Mouse (Mus musculus) erythroblast, adult 5-6 weeks (primary cell): ENCODE data around the gene Mat2a. TPM values are rescaled to one million over a fixed set of nuclear protein-coding genes. Genes with fewer than 3 reads are reported as not detected.
A peak's percentile ranks its signal among the peaks of the same experiment; 100 is the strongest.
"Not testable (repeated sequence)": the region's sequence is repeated elsewhere in the genome, so short reads cannot be mapped to it uniquely, and the experiment has no call there.

Experiments
- ATAC-seq: replicated peaks from 2 replicates; pipeline ENCODE4 v1.8.0; 2016; ENCODE audit warnings: moderate number of reproducible peaks, mild to moderate bottlenecking, moderate TSS enrichment, inconsistent platforms; ENCODE audit not compliant: poor library complexity, low FRiP score, severe bottlenecking
- total RNA-seq, 2 experiments: library from RNA; stranded (forward) in 1 of 2; stranded (reverse) in 1 of 2; fragments of 150-400 nt in 1 of 2; fragments of 200-764, 138-1000 nt in 1 of 2; gene quantifications; 2 replicates each; pipeline versions ENCODE4 v1.2.3 to v1.2.4; 2015 to 2017; ENCODE audit warnings: low replicate concordance in 2 of 2

Gene Mat2a
- total RNA-seq, 2 experiments from 2014 or later, result 44.9 to 77.8 TPM

DNA sequence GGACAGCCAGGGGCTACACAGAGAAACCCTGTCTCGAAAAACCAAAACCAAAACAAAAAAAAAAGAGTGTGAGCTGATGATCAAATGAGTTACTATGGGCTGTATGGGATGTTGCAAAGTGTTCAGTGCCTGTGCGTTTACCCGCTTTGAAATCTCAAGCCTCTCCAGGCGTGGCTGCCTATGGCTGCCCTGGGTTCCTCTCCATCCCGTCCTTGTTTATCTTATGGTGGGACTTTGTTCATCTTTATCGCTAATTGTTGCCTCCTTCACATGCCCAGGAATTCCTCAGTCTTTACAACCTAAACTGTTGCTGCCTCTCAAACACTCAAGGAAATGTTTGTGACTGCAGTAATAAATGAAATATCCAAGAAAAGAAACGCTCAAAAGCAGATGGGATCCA, 19.1 kb upstream of the Mat2a start:
- ATAC-seq, result no peak

DNA sequence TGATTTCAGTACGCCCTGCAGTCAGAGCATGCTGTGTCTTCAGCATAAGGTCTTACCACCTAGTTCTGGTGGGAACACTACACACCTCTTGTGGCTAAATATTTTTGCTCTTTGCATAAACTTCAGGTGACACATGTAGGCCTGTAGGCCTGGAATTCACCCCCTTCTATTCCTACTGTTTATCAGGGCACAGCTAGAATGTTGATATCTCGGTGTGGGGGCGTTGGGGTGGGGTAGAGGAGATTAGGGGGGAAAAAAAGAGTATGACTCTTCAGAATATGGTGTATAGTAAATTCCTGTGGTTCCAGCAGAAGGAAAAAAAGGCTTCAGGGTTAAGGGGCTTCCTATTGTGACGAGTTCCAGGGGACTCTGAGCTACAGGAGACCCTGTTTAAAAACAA, 17.2 kb upstream of the Mat2a start:
- no peak for ATAC-seq

DNA sequence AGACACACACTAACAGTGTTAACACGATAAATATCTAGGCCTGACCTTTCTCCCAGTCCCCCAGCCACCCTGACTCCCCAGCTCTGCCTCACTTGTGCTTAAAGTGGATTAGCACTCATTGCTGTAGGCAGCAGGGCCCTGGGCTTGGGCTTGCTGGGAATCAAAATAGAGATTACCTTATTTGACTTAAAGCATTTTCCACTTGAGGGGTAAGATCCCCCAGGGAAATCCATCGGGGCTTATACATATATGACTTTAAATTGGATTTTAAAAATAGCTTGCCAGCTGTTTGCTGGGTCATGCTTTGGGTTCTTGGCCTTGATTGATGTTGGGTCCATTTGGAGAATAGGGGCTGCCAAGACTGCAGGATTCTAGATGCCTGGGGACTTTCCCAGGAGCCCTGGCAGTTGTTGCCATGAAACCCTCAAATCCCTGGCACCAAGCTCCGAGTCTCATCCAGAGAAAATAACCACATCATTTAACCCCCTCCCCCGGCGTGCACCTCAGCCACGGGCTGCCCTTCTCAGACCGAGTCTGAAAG, 15.5 kb upstream of the Mat2a start:
- 0 out of 2 replicates have a peak, but pooled peaks have one; percentile 19 for ATAC-seq

DNA sequence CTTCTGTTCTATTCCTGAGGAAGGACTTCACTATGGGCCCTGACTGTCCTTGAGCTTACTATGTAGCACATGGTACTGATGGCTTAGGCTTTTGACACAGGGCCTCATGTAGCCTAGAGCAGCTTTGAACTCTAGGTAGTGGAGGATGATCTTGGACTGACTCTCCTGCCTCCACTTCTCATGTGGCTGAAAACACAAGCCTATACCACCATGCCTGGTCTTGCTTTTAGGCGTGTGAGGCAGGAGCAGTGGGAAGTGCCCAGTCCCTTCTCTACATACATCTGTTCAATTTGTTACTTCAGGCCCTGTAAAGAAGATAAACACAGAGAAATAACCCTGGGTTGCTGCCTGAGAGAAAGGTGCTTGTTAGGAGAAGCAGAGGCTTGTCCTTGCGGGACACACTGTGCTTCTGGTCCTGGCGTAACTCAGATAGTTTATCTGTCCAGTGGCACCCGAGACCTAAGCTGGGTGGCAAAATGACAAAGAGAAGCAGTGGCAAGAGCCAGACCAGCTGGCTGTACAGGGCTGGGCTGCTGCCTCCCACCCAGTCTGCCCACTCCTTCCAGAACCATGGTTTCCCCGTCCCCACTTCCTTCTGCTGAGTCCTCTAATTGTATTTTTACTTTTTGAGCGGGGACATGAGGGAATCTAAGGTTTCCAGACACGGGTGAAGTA, 14.9 kb upstream of the Mat2a start:
- ATAC-seq, result peak; percentile 89

DNA sequence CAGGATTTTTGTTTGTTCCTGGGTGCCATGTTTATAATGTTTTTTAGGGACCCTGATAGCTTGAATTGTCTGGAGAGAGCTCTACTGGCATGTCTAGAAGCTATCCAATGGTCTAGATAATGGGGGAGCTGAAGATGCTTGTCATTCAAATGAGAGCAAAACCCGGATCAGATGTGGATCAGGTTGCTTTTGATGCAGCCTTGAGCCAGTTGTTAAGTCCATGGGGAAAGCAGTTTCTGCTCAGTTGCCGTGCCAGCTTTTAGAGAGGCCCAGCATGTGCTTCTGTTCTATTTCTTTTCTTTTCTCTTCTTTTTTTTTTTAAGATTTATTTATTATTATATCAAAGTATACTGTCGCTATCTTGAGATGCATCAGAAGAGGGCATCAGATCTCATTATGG, 14.2 kb upstream of the Mat2a start:
- no peak for ATAC-seq

DNA sequence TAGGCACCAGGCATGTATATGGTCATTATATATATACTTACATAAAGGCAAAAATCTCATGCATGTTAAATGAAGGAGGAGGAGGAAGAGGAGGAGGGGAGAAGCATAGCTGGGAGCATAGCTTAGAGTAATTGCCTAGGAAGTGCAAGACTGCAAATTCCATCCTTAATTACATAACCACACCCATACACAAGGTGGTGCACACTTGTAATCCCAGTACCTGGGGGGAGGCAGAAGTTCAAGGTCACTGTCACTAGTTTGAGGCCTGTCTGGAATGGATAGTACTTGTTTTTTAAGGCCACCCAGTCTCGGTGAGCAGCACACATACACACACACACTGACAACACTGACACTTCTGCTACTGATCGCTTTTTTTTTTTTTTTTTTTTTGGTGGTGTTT, 13.0 kb upstream of the Mat2a start:
- no peak for ATAC-seq

DNA sequence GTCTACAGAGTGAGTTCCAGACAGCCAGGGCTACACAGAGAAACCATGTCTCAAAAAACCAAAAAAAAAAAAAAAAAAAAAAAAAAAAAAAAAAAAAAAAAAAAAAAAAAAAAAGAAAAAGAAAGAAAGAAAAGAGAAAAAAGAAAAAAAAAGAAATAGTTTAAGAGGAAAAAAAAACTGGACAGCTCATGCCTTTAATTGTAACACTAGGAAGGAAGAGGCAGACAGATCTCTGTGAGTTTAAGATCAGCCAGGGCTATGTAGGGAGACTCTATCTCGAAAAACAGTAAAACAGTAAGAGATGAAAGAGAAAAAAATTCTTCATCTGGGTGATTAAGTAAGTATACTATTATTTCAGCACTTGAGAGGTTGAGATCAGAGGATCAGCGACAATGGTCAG, 12.4 kb upstream of the Mat2a start:
- not testable (repeated sequence) for ATAC-seq

DNA sequence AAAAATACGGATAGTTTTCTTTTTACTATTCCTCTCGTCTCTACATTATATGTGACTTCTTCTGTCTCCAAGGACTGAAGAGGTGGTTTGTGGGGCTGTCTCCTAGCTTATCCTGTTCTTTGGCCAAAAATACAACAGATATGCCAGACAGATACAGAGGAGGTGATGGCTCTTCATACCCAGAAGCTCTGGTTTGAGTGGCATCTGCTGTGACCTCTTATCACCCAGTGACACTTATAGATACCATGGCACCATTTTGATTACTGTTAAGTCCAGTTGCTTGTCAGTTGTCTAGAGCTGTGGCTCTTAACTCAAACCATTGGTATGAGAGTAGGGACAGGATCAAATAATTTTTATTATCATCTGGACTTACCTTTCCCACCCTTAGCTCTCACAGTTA, 8.1 kb upstream of the Mat2a start:
- 0 out of 2 replicates have a peak, but pooled peaks have one; percentile 14 for ATAC-seq

DNA sequence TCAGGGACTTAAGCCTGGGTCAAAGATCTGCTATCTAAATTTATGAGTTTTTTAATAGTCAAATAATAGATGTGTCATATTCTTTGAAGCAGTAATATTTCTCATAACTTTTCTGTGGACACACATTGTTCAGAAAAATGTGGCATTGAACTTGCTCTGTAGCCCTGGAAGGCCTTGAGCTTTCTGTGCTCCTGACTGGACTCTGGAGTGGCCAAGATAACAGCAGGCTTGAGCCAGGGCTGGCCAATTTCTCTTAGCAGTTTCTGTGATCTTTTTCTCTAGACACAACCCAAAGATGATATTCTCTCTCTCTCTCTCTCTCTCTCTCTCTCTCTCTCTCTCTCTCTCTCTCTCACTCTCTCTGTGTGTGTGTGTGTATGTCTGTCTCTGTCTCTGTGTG, 5.7 kb upstream of the Mat2a start:
- no peak for ATAC-seq

DNA sequence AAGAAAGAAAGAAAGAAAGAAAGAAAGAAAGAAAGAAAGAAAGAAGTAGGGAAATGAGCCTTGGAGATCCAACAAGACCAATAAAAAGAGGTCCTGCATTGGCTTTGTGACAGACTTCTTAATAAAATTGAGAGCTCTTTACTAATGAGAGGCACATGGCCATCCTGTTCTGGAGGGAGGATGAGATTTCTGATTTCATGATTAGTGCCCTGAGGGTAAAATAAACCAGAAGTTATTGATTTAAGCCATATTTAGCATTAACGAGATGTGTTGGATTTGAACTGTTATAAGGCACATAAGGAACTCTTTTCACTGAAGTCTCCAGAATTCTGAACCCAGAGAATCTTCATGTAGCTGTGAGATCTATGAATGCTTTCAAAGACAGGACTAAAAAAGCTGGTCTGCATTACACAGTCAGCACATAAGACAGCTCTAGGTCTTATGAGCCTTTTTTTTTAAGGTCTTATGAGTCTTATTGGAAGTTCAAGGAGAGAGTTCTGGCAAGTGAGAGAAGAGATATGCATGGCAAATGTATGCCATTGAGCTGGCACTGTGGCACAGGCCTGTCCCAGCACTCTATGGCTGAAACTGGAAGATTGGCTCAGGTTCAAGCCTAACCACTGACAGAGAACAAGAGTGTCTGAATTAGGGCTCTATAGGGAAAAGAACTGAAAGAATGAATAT, 3.7 kb upstream of the Mat2a start:
- ATAC-seq, result no peak

DNA sequence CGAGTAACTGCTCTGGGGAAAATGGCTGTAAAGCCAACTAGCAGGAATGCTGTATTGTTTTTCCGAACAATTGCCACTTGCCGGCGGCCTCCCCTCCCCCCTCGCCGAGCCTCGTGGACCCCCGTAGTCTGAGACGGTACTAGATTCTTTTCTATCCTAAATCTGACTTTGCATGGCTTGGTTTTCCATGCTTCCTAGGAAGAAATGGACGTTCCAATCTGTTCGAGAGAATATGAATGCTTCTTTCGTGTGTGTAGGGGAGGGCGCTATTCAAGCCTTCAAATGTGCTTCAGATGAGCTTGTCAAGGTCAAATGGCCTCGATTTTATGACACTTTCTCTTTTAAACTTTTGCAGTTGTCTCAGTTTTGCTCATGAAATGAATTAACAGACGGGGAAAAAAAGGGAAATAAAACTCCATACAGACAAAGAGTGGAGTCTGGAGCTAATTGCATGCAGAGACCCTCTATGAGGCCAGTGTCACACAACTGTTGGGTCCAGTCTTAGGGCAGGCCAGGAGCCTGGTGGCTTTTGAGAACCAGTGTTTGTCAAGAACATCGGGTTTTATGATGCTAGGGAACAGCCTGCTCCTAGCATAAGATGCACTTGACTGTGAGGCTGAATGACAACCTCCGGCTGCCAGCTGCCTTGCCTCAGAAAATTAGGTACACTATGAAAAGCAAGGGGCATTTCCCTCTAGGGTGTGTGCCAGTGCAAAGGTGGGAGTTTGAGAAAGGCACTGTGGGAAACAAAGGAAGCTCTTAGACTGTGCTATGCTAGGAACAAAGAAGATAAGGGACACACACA, 1.0 kb upstream of the Mat2a start:
- ATAC-seq, result peak; percentile 24

DNA sequence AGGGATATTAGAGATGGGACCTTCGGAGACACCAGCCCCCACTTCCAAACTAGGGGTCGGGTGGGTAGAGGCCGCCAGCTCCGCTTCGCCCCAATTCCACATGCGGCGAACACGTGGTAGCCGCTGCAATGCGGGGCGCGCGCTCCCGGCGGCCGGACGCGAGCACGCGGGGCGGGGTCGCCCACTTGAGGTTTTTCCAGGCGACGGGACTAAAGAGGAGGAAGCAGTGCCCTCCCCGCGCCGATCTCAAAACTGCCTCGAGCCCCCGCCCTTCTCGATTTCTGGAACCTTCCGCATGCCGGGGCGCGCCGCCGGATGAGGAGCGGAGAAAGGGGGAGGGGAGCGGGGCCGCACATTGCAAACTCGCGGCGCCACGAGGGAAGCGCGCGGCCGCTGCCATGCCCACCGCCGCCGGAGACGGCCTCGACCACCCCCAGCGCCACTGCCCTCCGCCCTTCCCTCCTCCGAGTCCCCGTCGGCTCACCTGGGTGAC, 450 bp downstream of the Mat2a start:
- ATAC-seq, result peak; percentile 29

DNA sequence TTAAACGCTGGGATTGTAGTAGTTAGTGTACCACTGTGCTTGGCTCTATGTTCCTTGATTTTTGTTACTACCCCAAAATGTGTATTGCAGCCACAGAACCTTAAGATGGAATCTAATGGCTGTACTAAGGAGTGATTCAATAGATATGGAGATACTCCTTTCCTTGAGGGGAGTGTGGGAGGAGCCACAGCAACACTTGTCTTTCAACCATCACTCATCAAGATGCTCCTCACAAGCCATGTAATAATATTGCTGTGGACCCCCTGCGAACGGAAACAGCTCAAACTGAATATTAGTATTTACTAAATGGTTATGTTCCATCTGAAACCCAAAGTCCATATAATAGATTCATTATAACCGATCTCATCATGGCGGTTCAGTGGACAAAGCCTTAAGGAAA, 1.1 kb downstream of the Mat2a start:
- no peak for ATAC-seq

DNA sequence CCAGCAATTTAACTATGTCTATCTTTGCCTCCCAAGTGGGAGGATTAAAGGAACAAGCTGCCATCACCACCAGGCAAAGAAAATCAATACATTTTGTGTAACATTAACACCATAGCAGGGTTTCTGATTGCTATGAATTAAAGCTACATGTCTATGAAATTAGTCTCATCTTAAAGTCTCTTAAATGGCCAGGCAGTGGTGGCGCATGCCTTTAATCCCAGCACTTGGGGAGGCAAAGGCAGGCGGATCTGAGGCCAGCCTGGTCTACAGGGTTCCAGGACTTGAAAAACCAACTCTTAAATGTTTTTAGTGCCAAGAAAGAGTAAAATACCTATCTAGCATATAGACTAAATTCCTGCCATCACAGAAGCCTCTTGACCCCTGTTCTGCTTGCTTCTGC, 7.2 kb downstream of the Mat2a start:
- ATAC-seq, result no peak

DNA sequence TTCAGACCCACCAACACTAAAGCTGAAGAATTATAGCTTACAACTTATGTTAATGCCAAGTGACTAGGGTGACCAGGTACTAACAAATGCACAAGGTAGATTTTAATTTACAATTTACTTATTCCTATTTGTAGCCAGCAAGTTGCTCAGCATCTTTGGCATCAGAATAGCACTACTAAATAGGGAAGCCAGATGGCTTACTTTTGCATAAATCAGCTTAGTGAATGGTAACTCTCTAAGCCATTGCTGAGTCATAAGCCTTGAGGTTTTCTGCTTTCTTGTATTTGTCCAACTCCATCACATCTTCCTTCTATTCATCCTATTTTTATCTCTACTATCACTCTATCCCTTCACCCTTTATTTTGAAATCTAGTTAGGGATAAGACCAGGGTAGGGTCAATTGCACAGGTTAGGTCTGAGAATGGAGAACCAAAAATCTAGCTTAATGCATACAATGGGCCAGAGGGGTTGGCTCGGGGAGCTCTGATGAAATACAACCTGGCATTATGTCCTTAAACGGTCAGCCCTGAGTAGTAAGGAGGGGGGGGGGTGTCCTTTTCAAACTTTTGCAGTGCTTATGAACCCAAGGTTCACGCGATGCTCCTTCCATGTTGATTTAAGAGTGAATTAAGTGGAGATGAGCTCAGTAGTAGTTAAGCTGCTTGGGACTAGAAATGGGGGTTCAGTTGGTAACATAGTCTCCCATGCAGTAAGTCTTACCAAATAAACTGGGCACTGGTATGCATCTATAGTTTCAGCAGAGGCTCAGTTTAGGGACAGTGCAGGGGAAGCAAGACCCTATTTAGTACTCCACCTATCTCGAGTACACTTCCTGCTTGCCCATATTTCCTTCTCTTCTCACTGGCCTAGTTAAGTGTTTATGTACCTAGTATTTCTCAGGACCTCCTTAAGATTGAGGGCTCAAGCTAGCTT, 8.1 kb downstream of the Mat2a start:
- no peak for ATAC-seq

DNA sequence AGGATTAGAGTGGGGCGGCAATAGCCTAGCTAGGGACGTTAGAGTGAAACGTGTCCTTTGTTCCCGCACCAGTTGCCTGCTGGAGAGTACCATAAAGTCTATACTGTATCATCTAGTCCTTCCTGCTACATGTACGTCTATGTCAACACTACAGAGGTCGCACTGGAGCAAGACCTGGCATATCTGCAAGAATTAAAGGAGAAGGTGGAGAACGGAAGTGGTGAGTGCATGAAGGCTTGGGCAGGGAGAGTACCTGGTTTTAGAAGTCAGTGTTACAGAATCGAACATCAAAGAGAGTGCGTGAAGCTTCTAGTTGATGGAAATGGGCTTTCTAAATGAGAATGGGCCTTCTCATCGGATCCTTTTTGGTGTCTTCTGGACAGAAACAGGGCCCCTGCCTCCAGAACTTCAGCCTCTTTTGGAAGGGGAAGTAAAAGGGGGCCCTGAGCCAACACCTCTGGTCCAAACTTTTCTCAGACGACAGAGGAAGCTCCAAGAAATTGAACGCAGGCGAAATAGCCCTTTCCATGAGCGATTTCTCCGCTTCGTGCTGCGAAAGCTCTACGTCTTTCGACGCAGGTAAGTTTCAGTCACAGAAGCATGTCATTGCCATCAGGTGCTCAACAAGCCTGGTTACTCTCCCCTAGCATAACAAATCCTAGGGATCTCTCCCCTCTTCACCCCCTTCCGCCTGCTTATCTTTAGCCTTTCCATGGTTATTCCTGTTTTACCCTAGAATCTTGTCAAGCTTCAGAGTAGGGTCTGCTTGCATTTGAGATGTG, 10.1 kb downstream of the Mat2a start:
- ATAC-seq, result no peak

DNA sequence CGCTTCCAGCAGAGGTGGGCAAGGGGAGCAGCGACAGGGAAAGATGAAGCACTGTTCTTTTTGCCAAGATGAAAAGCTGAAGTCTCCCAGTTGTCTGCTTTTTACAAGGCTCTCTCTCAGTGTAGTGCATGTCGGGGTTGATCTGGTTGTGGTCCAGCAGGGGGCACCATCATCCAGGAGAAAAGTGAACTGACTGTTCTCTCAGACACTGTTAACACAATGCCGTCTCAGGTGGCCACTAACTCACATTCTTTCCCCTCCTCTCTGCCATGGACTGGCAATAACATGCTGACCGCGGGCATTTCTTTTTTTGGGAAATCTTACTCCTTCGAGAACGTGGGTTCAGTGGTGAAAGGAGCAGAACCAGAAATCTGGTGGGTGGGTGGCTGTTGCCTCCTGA, 11.3 kb downstream of the Mat2a start:
- peak; percentile 81 for ATAC-seq

DNA sequence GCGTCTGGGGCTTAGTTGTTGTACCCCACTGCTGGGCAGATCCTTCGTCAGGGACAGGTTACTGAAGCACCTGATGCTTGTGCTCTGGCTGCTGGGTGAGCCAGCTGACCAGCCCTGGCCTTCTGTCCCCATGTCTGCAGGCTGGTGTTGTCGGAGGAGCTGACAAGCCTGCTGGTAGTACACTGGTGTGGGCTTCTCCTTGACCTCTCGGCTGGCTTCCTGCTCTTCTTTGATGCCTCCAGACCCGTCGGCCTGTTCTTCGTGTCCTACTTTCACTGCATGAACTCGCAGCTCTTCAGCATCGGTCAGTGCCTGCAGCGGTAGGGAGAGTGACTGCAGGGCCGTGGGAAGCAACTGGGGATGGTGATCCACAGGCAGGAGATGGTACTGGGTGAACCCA, 13.7 kb downstream of the Mat2a start:
- ATAC-seq, result no peak

DNA sequence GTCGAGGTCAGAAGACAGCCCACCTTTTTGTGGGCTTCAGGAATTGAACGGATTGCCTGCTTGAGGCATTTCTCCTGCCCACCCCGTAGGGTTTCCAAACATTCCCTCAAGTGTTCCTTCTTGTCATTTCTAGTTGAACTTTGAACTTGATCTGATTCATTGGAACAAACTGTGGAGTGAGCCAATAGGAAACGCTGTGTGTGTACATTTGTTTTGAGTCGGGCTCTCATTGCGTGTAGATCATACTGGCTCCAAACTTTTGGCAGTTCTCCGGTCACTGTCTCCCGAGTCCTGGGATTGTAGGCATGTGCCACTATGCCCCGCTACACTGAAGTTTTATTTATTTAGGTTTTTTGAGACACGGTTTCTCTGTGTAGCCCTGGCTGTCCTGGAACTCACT, 18.5 kb downstream of the Mat2a start:
- no peak for ATAC-seq
